Mouse (Mus musculus) heart, postnatal 0 days (tissue): Measurements from ENCODE around the gene Sfta2.

ENCODE experiments used
- CTCF ChIP-seq: IDR thresholded peaks from 2 replicates; pipeline ENCODE4 v1.5.1; 2016; ENCODE audit warnings: antibody characterized with exemption, control low read depth, low read depth
- EP300 ChIP-seq: IDR thresholded peaks from 2 replicates; pipeline ENCODE4 v1.6.1; 2016; ENCODE audit warnings: antibody characterized with exemption, low read depth

GRCm38 (mm10) chr17:35669731-35670130, 68.4 kb downstream of the Sfta2 start:
- TF ChIP-seq CTCF, result no peak
- no peak for TF ChIP-seq EP300
